Mouse (Mus musculus) left cerebral cortex, postnatal 36 days (tissue): Measurements from ENCODE around the gene Syt5. TPM values are rescaled to one million over a fixed set of nuclear protein-coding genes. Genes with fewer than 3 reads are reported as not detected.
"Not testable (repeated sequence)": the region's sequence is repeated elsewhere in the genome, so short reads cannot be mapped to it uniquely, and the experiment has no call there.

Experiments used
- DNase-seq, 2 experiments: peaks; one replicate each; pipeline ENCODE4 v3.0.0; 2021 to 2022; ENCODE audit warnings: low spot score in 2 of 2, mixed read lengths in 1 of 2
- intact Hi-C: fragments of 180-260 bp; cut with DNase I; formaldehyde crosslinking; loops from one replicate; pipeline ENCODE4 v1.15.1; 2025
- total RNA-seq, 2 experiments: library from RNA; stranded (reverse); gene quantifications; 2 replicates each; pipeline ENCODE4 v1.2.3; 2021

Gene Syt5
- total RNA-seq, 2 experiments from 2014 or later: 263 to 298 TPM

DNA sequence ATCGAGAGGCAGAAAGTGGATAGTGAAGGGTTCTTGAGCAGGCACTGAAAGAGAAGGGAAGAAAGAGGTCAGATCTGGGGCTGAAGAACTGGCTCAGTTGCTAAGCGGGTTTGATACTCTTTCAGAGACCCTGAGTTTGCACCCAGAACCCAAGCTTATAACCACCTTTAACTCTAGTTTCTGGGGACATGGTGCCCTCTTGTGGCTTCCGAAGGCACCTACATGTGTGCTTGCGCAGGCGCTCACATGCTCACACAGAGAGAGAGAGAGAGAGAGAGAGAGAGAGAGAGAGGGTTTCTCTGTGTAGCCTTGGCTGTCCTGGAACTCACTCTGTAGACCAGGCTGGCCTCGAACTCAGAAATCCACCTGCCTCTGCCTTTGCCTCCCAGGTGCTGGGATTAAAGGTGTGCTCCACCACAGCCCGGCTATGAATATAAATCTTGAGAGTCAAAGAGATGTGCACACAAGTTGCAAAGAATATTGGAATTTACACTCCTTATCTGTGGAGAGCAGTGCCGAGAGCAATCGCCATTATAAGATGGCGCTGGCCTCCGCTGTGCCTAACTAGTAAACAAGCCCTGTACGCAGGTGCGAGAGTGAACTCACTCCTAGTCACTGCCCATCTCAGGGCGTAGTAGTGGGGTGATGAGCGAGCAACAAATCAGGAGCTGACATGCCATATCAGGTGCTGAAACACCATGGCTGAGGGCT, 23.0 kb downstream of the Syt5 start, which contains the start of gene Tnni3:
Gene Tnni3 (minus strand): TSS at position 18 of the 711 bp plus-strand sequence.
- DNase-seq: not testable (repeated sequence)
- intact Hi-C loops: loop anchor here (10.0 kb wide), 1 partner anchor 90 kb away; no protein-coding TSS in a partner anchor

DNA sequence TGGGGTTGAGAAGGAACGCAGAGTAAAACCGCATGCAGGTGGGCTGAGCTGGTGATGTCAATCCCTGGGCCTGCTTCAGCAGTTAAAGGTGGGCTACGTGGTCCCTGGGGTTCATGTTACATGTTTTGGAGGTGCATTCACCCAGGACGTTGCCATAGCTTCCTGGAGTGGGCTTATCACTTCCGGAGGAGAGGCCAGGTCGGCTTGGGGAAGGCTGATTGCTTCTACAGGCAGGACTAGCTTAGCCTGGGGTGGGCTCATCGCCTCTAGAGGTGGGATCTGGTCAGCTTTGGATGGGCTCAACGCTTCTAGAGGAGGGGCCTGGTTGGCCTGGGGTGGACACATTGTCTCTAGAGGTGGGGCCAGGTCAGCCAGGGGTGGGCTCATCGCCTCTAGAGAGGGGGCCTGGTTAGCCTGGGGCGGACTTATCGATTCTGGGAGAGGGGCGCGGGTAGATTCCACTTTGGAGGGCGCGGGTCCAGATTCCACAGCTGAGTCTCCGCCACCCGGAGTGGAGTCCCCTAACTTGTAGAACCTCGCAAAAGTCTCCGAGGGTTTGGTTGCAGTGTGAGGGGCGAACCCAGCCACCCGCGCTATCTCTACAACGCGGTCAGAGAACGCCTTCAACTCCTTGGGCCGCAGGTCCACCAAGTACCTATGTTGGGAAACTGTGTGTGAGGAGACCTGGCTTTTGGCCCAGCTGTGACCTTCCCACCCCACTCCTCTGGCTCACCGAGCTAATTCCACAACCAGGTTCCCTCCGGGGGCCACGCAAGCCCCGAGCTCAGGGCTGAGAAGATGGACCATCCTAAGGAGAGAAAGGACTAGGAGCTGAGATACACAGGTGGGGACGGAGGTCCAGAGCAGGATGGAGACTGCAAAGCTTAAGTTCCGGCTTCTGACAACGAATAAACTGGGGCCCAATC, 23.9 kb downstream of the Syt5 start:
- intact Hi-C loops: loop anchor here (10.0 kb wide), 1 partner anchor 89 kb away; no protein-coding TSS in a partner anchor
- no peak for DNase-seq

DNA sequence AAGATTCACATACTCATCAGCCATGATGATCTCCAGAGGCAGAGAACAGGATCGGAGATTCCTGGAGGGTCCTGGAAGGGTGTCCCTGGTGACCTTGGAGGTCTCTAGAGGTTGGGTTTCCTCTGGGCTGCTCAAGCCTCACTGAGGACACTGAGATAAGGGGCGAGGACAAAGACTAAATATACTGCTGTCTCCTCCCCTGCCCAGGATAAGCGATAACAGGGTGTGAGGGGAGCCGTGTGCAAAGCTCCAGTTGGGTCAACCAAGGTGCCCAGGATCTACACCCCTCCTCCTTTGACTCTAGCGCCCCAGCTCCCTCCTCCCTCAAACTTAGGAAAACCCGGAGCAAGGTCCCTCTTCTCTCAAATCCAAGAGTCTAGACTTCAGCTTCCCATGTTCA, 25.0 kb downstream of the Syt5 start:
- intact Hi-C loops: loop anchor here (10.0 kb wide), 1 partner anchor 87 kb away; no protein-coding TSS in a partner anchor
- no peak for DNase-seq

DNA sequence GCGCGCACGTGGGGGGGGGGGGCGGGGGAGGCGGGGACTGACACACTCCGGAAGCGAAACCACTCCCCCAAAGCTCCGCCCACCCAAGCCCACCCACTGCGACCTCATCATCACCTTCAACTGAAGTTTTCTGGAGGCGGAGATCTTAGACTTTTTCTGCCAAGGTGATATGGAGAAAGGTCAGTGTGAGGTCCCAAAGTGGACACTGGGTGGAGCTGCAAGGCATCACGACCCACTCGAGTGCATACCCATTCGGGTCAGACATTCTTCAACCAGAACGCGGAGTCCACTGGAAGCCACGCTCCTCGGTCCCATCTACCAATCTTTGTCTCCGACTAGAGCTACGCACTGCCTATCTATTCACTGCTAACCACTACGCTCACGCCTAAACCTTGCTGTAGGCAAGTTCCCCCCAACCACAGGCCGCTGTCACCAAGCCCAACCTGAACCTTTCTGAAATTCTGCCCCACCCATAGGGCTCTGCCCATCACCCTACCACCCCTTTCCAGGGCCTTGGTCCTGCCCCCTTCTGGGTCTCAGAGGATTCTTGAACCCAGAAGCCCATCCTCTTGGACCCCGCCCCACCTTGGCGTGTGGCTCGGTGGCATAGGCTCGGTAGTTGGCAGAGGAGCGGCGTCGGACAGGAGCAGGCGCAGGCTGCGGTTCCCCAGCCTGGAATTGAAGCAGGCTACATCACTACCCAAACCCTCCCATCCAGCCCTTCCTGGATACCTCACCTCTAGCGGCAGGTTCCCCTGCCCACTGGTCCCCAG, 25.9 kb downstream of the Syt5 start:
- DNase-seq: no peak
- intact Hi-C loops: loop anchor here (10.0 kb wide), 1 partner anchor 87 kb away; no protein-coding TSS in a partner anchor

DNA sequence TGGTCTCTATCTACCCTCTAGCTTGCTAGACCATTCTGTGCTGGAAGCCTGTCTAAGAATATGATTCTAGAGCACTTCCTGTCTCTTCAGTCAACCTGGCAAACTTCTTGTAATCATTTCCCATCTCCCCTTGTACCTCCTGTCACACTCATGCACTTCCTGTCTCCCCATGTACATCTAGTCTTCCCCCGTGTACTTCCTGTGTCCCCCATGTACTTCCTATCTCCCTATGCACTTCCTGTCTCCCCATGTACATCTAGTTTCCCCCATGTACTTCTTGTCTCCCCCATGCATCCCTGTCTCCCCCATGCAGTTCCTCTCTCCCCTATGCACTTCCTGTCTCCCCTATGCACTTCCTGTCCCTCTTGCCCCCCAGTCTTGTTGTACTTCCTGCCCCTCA, 28.9 kb downstream of the Syt5 start:
- intact Hi-C loops: no loop called here

GRCm38 (mm10) chr7:4516332-4517050, 30.9 kb downstream of the Syt5 start, which contains the start of gene Tnnt1:
TSS of gene Tnnt1 (minus strand) at chr7:4516382.
- intact Hi-C loops: no loop called here
- DNase-seq: no peak

More for the DNA sequence above, 28.9 kb downstream of the Syt5 start:
- no peak for DNase-seq

DNA sequence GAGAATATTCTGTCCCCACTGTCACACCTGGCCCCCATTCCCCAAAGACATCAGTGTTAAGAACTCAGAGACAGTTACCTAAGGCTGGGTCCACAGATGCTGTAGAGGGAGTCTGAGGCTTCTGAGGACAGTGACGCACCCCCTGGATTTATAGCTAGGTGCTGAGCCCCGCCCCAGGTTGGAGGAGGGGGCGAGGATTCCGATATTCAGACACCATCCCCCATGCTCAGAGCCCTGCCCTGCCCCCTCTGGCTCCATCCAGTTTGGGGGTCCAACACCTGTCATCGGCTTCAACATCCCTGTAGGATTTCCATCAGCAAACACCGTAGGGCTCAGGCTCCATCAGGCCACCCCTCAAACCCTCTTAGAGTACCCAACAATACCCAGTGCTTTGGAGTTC, 31.5 kb downstream of the Syt5 start:
- DNase-seq: no peak
- intact Hi-C loops: no loop called here

DNA sequence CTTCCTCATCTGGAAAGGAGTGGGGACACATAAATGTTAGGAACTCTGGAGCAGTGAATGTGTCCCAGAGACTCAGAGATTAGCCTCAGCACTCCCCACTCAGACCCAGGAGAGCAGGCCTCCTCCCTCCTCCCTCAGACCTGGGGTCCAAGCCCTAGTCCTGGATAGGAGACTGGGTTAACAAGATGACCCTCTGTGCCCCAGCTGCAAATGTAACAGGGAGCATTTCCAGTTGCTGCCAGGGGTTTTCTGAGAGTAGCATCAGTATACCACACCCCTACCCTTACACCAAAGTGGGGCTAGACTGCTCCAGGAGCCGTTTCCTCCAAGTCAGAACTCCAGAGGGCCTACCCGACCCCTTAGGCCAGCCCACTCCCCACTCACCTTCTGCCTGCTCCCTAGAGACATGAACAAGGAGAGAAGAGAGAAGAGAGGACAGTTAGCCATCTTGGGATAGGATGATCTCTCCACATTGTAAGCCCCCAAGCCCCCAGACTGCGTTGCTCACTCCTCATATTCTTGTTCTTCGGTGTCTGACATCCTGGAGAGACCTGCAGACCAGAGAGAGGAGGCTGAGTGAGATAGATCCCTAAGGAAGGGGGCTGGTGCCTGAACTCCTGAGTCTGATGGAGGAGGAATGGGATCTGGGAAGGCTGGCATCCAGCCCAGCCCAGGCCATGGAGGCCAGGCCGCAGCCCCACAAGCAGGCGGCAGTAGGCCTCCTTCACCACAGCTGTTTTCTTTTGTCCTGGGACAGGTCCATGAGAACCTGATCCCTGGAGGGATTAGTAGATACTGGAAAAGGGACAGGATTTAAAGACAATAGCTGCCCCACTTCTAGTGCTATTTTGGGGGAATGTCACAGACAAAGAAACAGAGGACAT, 33.3 kb downstream of the Syt5 start:
- intact Hi-C loops: no loop called here
- DNase-seq: no peak

DNA sequence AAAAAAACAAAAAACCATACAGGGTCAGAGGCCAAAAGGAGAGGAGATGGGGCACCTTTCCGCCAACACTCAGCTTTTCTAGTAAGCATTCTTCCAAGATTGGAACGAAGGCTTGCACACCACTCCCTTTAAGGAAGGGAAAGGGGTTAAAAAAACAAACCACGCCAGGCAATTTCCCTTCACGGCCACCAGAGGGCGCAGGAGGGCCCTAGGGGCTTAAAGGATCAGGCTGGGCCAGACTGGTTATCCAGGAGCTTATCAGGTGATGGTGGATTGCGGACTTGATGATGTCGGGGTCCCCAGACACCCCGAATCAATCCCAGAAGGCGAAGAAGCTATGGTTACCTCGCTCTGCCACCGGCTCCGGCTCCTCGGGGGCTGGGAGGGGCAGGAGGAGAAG, 34.1 kb downstream of the Syt5 start:
- DNase-seq: no peak
- intact Hi-C loops: no loop called here

DNA sequence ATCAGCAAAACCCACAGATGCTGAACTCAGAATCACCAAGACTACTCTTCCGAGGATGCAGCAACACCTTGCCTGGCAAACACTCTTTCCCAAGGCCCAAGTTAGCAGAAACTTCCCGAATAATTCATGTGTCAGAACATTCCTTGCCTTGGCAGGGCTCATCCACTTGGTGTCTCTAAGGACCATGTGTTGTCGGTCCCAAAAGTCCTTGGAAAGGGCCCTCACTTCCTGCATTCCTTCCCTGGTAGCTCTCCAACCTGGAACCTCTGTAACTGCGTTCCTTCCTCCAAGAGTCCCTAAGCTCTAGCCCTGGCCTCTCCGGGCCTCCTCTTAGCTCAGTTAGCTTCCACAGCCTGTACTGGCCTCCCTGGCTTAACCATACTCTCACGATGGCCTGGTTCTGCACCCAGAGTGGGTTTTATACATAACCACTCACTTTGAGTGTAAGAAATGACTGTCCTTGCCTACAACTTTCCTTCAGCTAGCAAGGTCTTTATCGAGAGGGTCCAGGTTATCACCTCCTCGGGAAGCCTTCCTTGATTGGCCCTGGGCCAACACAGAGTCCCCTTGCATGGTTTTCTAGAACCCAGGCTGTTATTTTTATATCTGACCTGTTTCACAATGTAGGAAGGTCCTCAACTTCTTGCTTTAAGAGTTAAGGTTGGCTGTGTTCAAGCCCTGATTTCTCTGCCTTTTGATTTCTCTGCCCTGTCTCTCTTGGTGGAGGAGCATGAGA, 35.7 kb downstream of the Syt5 start:
- intact Hi-C loops: no loop called here
- DNase-seq: no peak

GRCm38 (mm10) chr7:4509863-4510608, 37.3 kb downstream of the Syt5 start:
- intact Hi-C loops: no loop called here

DNA sequence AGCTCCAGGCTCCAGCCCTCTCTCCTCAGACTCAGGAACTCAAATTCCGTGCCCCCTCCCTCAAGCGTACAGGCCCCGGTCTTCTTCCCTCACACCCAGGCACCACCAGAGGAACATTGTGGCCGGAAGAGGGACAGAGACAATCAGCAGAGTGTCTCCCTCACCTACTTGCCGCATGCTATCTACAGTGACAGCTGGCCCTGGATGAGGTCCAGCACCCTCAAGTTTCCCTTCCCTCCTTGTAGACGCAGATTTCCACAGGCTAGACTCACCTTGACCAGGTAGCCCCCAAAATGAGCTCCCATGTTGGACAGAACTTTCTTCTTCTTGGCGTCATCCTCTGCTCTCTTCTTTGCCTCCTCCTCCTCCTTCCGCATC, 38.6 kb downstream of the Syt5 start:
- intact Hi-C loops: no loop called here
- DNase-seq: no peak

More at GRCm38 (mm10) chr7:4509863-4510608, 37.3 kb downstream of the Syt5 start:
- DNase-seq: peak in 1 of 2 experiments; percentile 33

DNA sequence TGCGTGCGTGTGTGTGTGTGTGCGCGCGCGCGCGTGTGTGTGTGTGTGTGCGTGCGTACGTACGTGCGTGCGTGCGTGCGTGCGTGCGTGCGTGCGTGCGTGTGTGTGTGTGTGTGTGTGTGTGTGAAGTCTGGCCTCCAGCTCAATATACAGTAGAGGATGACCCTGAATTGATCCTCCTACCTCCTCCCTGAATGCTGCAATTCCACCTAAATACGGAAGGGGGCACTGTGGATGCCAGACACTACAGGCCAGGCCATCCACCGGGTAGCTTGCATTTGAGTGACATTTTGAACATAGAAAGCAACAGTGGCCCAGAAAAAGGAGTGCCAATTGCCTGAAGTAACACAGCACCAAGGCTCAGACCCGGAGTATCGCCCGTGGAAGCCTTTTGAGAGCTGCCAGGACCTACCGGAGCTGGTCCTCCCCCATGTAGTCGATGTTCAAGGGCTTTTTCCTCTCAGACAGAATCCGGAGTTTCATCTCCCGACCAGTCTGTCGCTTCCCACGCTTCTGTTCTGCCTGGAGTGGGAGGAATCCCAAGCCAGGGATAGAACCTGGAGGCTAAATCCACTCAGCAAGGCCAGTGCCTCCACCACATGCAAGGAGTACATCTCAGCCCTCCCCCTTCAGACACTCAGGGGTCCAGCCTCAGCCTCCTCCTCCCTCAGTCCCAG, 39.1 kb downstream of the Syt5 start:
- intact Hi-C loops: no loop called here
- DNase-seq: peak; percentile 38 to 42

- intact Hi-C loops: no loop called here
- DNase-seq: no peak
Measured at GRCm38 (mm10) chr7:4507220-4507619, 40.1 kb downstream of the Syt5 start.

DNA sequence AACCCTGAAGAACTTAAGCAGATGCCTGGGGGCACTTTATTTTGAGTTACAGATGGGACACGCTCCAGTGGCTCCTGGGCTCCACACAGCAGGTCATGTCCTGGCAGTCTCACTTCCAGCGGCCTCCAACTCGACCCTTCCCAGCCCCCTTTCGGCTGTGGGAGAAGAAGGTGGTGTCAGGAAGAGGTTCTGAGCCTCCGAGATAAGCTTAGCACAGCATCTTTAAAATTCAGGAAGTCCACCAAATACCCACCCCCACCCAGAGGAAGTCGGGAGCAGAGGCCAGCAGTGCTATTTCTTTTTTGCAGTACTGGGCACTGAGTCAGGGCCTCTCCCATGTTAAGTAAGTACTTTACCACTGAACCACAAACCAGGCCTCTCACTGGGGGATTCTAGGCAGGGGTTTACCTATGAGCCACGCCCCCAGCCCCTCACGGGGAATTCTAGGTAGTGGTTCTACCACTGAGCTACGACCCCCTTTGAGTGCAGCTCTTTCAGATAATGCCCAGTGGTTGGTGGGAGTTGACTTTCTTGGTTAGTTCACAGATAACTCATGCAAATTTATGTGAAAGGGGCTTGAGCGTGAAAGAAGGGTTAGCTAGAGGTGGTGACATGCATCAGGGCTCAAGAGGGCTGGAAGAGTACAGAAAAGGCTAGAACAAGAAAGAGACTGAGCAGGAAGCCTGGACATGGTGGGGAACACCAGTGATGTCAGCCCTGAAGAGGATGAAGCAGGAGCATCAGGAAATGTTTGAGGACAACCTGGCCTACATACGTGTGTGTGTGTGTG, 42.5 kb downstream of the Syt5 start:
- no peak for DNase-seq
- intact Hi-C loops: no loop called here
